28 mouse cellular contexts compared by ENCODE assay signal in the genomic region with DNA sequence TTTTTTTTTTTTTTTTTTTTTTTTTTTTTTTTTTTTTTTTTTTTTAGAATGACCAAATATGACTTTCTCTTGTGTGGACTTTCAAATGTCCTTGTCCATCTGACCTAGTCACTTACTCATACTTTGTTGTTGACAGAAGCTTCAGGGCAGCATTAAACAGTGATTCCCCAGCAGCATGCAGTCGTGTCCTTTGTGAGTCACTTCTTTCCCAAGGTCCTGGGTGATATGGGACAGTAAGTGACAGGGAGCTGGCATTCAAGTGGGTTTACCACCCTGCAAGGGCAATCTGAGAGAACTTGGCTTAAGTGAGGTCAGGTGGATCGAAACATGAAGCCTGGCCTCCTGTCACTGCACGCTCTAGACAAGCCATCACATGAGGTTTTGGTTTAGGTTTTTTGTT.
A peak's percentile ranks its signal among the peaks of the same experiment; 100 is the strongest.
DNase-seq lines count a peak whose midpoint lies in the region; TF ChIP-seq lines count a peak whose summit lies in the region.
"Had no signal": no experiment of that assay in that cellular context is flagged by ENCODE, and none has a peak within 500 bp of the region (broad histone marks: within the 10 kb centered on the region; RNA-seq: fewer than 3 reads in every experiment).

No protein-coding gene starts in this region.

- H3K79me2 ChIP-seq in liver, adult 2 months (ENCODE audit: control insufficient read depth, insufficient read depth, low read length): no peaks in the 10 kb centered on the region

- no peaks in the 10 kb centered on the region for H3K27me3 ChIP-seq in liver, adult 2 months (ENCODE audit: control insufficient read depth, insufficient read depth, low read length)
- H3K27me3 ChIP-seq: forebrain, embryonic 13.5 days; heart, embryonic 15.5 days; limb, embryonic 15.5 days; megakaryocyte, embryonic 14.5 days; midbrain, embryonic 15.5 days; neural tube, embryonic 13.5 days; stomach, embryonic 15.5 days had no signal

- H3K4me3 ChIP-seq in liver, adult 2 months (ENCODE audit: insufficient read depth, low read depth, low read length): no peak overlapping the region
- H3K4me3 ChIP-seq: forebrain, embryonic 13.5 days; heart, embryonic 15.5 days; left cerebral cortex, adult 2 months; limb, embryonic 15.5 days; megakaryocyte, embryonic 14.5 days; midbrain, embryonic 15.5 days; myocyte; neural tube, embryonic 13.5 days; stomach, embryonic 15.5 days had no signal

- no peak overlapping the region for H3K9ac ChIP-seq in liver, adult 2 months (ENCODE audit: low read depth, low read length)
- H3K9ac ChIP-seq: forebrain, embryonic 13.5 days; heart, embryonic 15.5 days; hindbrain, embryonic 14.5 days; limb, embryonic 15.5 days; lung, embryonic 14.5 days; midbrain, embryonic 15.5 days; neural tube, embryonic 13.5 days; stomach, embryonic 15.5 days had no signal

- no peaks in the 10 kb centered on the region for H3K36me3 ChIP-seq in liver, adult 2 months (ENCODE audit: control insufficient read depth, insufficient read depth, low read length)
- H3K36me3 ChIP-seq: heart, embryonic 15.5 days; limb, embryonic 15.5 days; midbrain, embryonic 15.5 days; neural tube, embryonic 13.5 days; stomach, embryonic 15.5 days had no signal

- no peak for TF ChIP-seq CTCF in liver, adult 2 months (IDR thresholded peaks at IDR 0.05; ENCODE audit: low read depth, low read length)

- TF ChIP-seq POLR2A in liver, adult 2 months (IDR thresholded peaks at IDR 0.05; ENCODE audit: extremely low read depth, insufficient read depth, low read length): no peak

- peaks cover 2% of the 10 kb centered on the region; the same call in 1 of the 2 replicates for H3K4me1 ChIP-seq in liver, adult 2 months (ENCODE audit: control insufficient read depth, insufficient read depth, low read length)
- H3K4me1 ChIP-seq: megakaryocyte, embryonic 14.5 days; midbrain, embryonic 15.5 days had no signal

- 41% methylated on average over 3 of the region's 3 CpGs for WGBS in liver, adult 2 months

- no peak overlapping the region for H3K27ac ChIP-seq in liver, adult 2 months (replicated peaks; ENCODE audit: insufficient read depth, low read depth, low read length)
- H3K27ac ChIP-seq: forebrain, embryonic 13.5 days; heart, embryonic 15.5 days; hindbrain, embryonic 14.5 days; kidney, postnatal 0 days; left cerebral cortex, adult 2 months; limb, embryonic 15.5 days; midbrain, embryonic 15.5 days; neural tube, embryonic 13.5 days; stomach, embryonic 15.5 days had no signal

- DNase-seq in liver, adult 2 months (ENCODE audit: extremely low read depth, low read depth, low spot score): peak; percentile 88
- no peak for DNase-seq in liver
- DNase-seq in adrenal gland, adult 18-20 months (ENCODE audit: low spot score in 2 of 2): peak; percentile 22 to 24
- DNase-seq in adrenal gland, postnatal 14 days: peak; percentile 69
- DNase-seq in heart, postnatal 4 days: peak; percentile 26
- DNase-seq in thymus, postnatal 14 days: no peak
- DNase-seq in right cerebral cortex, postnatal 10 days (ENCODE audit: low spot score in 2 of 2): no peak
- DNase-seq: cerebellum, adult 8-10 months; cerebellum, postnatal 36 days; embryo, embryonic 11 days; kidney, adult 18-20 months; layer of hippocampus, adult 9-11 months; left cerebral cortex, postnatal 4 days; lung, embryonic 14.5 days; lung, postnatal 36 days; right cerebral cortex, postnatal 4 days; thymus, postnatal 36 days had no signal

Comparison
In these comparisons a context has a peak if more than half of its experiments do, and no peak if none do; other contexts are left out.
1. DNase-seq: peak in liver, adult 2 months (single experiment), adrenal gland, adult 18-20 months (2 of 2), adrenal gland, postnatal 14 days (single experiment) and heart, postnatal 4 days (single experiment); none in liver (single experiment), thymus, postnatal 14 days (single experiment) and right cerebral cortex, postnatal 10 days (0 of 2).